Mouse (Mus musculus) hindbrain, embryonic 16.5 days (tissue): ENCODE measurements at regions not wholly inside any gene's neighbourhood (a gene's known extent, or its start where the extent isn't known, plus 50 kb on each side); places are given as distances from the start of the nearest gene placed in this dataset.

ENCODE experiments used
- ATAC-seq: fragments of 200-750 bp; cut with Nextera tagmentation; 2 replicates; pipeline ENCODE4 v1.8.0; 2017; ENCODE audit warnings: moderate TSS enrichment, moderate library complexity
- H3K27ac ChIP-seq: fragments of 300-500 bp; sonication (generic); 2 replicates; pipeline ENCODE4 v1.5.1; 2014; ENCODE audit warnings: low read depth, mild to moderate bottlenecking, control low read depth, low read length, moderate library complexity
- H3K27me3 ChIP-seq: fragments of 300-500 bp; sonication (generic); replicated peaks from 2 replicates; pipeline ENCODE4 v1.6.1; 2014; ENCODE audit warnings: low read length; ENCODE audit not compliant: control insufficient read depth, insufficient read depth
- H3K36me3 ChIP-seq: fragments of 300-500 bp; sonication (generic); 2 replicates; pipeline ENCODE4 v1.6.1; 2014; ENCODE audit warnings: mild to moderate bottlenecking, low read length, moderate library complexity, mixed read lengths; ENCODE audit not compliant: control insufficient read depth, insufficient read depth
- H3K4me1 ChIP-seq: fragments of 300-500 bp; sonication (generic); 2 replicates; pipeline ENCODE4 v1.6.1; 2014; ENCODE audit warnings: low read depth, low read length; ENCODE audit not compliant: control insufficient read depth, insufficient read depth
- H3K4me2 ChIP-seq: fragments of 300-500 bp; sonication (generic); 2 replicates; pipeline ENCODE4 v1.6.1; 2014; ENCODE audit warnings: mild to moderate bottlenecking, low read length, control low read depth, moderate library complexity
- H3K4me3 ChIP-seq: fragments of 300-500 bp; sonication (generic); 2 replicates; pipeline ENCODE4 v1.5.1; 2014; ENCODE audit warnings: mild to moderate bottlenecking, low read length, control low read depth, moderate library complexity
- H3K9ac ChIP-seq: fragments of 300-500 bp; sonication (generic); 2 replicates; pipeline ENCODE4 v1.6.1; 2014; ENCODE audit warnings: low read depth, mild to moderate bottlenecking, control low read depth, low read length, moderate library complexity
- H3K9me3 ChIP-seq: fragments of 300-500 bp; sonication (generic); 2 replicates; pipeline ENCODE4 v1.6.1; 2014; ENCODE audit warnings: mild to moderate bottlenecking, low read length, moderate library complexity; ENCODE audit not compliant: control insufficient read depth
- WGBS: fragments of 180-500 bp; shearing (Covaris S2); extraction: QIAGEN DNeasy Blood & Tissue Kit; methylation state at CpG from one replicate; pipeline ENCODE4 v1.1.7; 2014; 5-methylcytosine and 5-hydroxymethylcytosine counted together

- no peaks in the 10 kb centered on the region for H3K9me3 ChIP-seq
- H3K27ac ChIP-seq, result no peak overlapping the region
- no peak overlapping the region for H3K4me2 ChIP-seq
- 84% methylated on average over 4 of the region's 4 CpGs for WGBS
- no peak overlapping the region for H3K9ac ChIP-seq
- H3K27me3 ChIP-seq, result no peaks in the 10 kb centered on the region
- no peaks in the 10 kb centered on the region for H3K4me1 ChIP-seq
- ATAC-seq, result no peak
- no peaks in the 10 kb centered on the region for H3K36me3 ChIP-seq
- H3K4me3 ChIP-seq, result no peak overlapping the region
Measured at GRCm38 (mm10) chr8:73645582-73645981, 292.2 kb upstream of the Large1 start.

- Histone ChIP-seq H3K36me3 (no peaks in the 10 kb centered on the region), H3K9ac (no peak overlapping the region), H3K4me2 (no peak overlapping the region), H3K4me1 (no peaks in the 10 kb centered on the region), H3K4me3 (no peak overlapping the region), H3K27ac (no peak overlapping the region), H3K27me3 (no peaks in the 10 kb centered on the region), H3K9me3 (no peaks in the 10 kb centered on the region)
- no peak for ATAC-seq
Measured at GRCm38 (mm10) chr8:73626798-73627197, 273.5 kb upstream of the Large1 start.

- Histone ChIP-seq H3K4me3 (no peak overlapping the region), H3K27me3 (no peaks in the 10 kb centered on the region), H3K27ac (no peak overlapping the region), H3K36me3 (no peaks in the 10 kb centered on the region), H3K9me3 (peaks cover 4% of the 10 kb centered on the region), H3K4me2 (no peak overlapping the region), H3K9ac (no peak overlapping the region), H3K4me1 (no peaks in the 10 kb centered on the region)
- WGBS, result 87% methylated on average over 1 of the region's 1 CpGs
- ATAC-seq, result 0 out of 2 replicates have a peak, but pooled peaks have one; percentile 24
Measured at GRCm38 (mm10) chr8:73618946-73619345, 265.6 kb upstream of the Large1 start.

- 90% methylated on average over 2 of the region's 2 CpGs for WGBS
- no peak overlapping the region for H3K9ac ChIP-seq
- no peak for ATAC-seq
- no peaks in the 10 kb centered on the region for H3K4me1 ChIP-seq
- H3K27ac ChIP-seq, result no peak overlapping the region
- no peaks in the 10 kb centered on the region for H3K36me3 ChIP-seq
- no peaks in the 10 kb centered on the region for H3K27me3 ChIP-seq
- H3K4me2 ChIP-seq, result no peak overlapping the region
- H3K9me3 ChIP-seq, result peaks cover 4% of the 10 kb centered on the region
- H3K4me3 ChIP-seq, result no peak overlapping the region
Measured at GRCm38 (mm10) chr8:73614631-73615030, 261.3 kb upstream of the Large1 start.

- Histone ChIP-seq H3K36me3 (no peaks in the 10 kb centered on the region), H3K4me1 (no peaks in the 10 kb centered on the region), H3K4me3 (no peak overlapping the region), H3K27ac (no peak overlapping the region), H3K27me3 (no peaks in the 10 kb centered on the region), H3K9ac (no peak overlapping the region), H3K9me3 (peaks cover 3% of the 10 kb centered on the region), H3K4me2 (no peak overlapping the region)
- no peak for ATAC-seq
- 75% methylated on average over 2 of the region's 2 CpGs for WGBS
Measured at GRCm38 (mm10) chr8:73614106-73614505, 260.8 kb upstream of the Large1 start.

GRCm38 (mm10) chr8:73611583-73611982 is 258.2 kb upstream of the Large1 start:
- no peak for ATAC-seq
- no peak overlapping the region for H3K4me3 ChIP-seq
- H3K9ac ChIP-seq, result no peak overlapping the region
- no peak overlapping the region for H3K4me2 ChIP-seq
- H3K9me3 ChIP-seq, result no peaks in the 10 kb centered on the region
- no peaks in the 10 kb centered on the region for H3K27me3 ChIP-seq
- H3K27ac ChIP-seq, result no peak overlapping the region
- no peaks in the 10 kb centered on the region for H3K36me3 ChIP-seq
- no peaks in the 10 kb centered on the region for H3K4me1 ChIP-seq
- 94% methylated on average over 10 of the region's 10 CpGs for WGBS

- Histone ChIP-seq H3K27ac (no peak overlapping the region), H3K9me3 (no peaks in the 10 kb centered on the region), H3K36me3 (no peaks in the 10 kb centered on the region), H3K9ac (no peak overlapping the region), H3K27me3 (no peaks in the 10 kb centered on the region), H3K4me3 (no peak overlapping the region), H3K4me2 (no peak overlapping the region), H3K4me1 (no peaks in the 10 kb centered on the region)
- ATAC-seq, result no peak
Measured at GRCm38 (mm10) chr8:73570599-73570998, 217.3 kb upstream of the Large1 start.

- no peak overlapping the region for H3K4me3 ChIP-seq
- H3K9ac ChIP-seq, result no peak overlapping the region
- H3K27ac ChIP-seq, result no peak overlapping the region
- no peak overlapping the region for H3K4me2 ChIP-seq
- no peaks in the 10 kb centered on the region for H3K36me3 ChIP-seq
- H3K9me3 ChIP-seq, result no peaks in the 10 kb centered on the region
- no peak for ATAC-seq
- H3K27me3 ChIP-seq, result no peaks in the 10 kb centered on the region
- no peaks in the 10 kb centered on the region for H3K4me1 ChIP-seq
Measured at GRCm38 (mm10) chr8:73569963-73570362, 216.6 kb upstream of the Large1 start.
